Mouse (Mus musculus): ENCODE data around the gene Gm5485.

- no peak for TF ChIP-seq CTCF (IDR thresholded peaks at IDR 0.05; ENCODE audit: borderline replicate concordance, extremely low read depth, insufficient read depth, insufficient read length)
- no peak for TF ChIP-seq POLR2A (IDR thresholded peaks at IDR 0.05; ENCODE audit: borderline replicate concordance, extremely low read depth, insufficient read depth, insufficient read length, poor library complexity, severe bottlenecking)
Measured at GRCm38 (mm10) chr16:48418557-48418956, 6.3 kb upstream of the Gm5485 start.

All from brain, embryonic 14.5 days (tissue).